Mouse (Mus musculus) lung, adult 2 months (tissue): ENCODE results near the gene Scarf1.

Experiments
- CTCF ChIP-seq: fragments of 200-500 bp; IDR thresholded peaks from 2 replicates; pipeline ENCODE4 v1.5.1; 2011; ENCODE audit warnings: mild to moderate bottlenecking, low read length, control low read depth; ENCODE audit not compliant: insufficient read depth
- POLR2A ChIP-seq: fragments of 200-500 bp; IDR thresholded peaks from 2 replicates; pipeline ENCODE4 v1.6.1; 2011; ENCODE audit warnings: low read depth, mild to moderate bottlenecking, control low read depth, low read length, borderline replicate concordance; ENCODE audit errors: extremely low read depth

DNA sequence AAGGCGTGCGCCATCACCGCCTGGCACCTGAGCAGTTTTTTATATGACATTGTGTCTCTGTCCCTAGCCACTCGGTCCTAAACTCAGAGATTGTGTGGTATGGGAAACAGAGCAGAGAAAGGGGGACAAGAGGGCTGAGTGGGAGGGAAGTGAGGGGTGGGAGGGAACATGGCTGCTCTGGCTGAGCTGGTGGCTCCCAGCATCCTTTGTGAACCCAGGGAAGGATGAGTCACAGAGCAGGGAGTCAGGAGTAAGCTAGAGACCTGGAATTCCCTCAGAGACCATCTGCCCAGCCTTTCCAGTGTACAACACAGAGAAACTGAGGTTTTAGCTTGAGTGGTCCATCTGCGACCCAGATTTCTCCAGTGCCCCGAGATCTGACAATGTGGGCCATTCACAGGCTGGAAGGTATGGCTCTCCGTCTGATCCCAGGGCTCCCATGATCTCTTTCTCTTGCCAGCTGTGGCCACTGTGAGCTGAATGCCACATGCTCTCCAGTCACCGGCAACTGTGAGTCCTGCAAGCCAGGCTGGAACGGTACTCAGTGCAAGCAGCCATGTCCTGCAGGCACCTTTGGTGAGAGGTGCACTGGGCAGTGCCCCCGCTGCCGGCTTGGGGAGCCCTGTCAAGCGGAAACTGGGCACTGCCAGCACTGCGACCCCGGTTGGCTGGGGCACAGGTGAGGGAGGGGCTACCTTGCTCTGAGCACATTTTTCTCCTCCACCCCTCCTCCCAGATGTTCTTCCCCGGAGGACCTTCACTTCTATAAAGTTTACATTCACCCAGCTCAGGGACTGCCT lies 6.7 kb downstream of the Scarf1 start:
- TF ChIP-seq POLR2A = no peak
- no peak for TF ChIP-seq CTCF
